Mouse (Mus musculus): ENCODE measurements around the gene Fmnl3. TPM values are rescaled to one million over a fixed set of nuclear protein-coding genes. Genes with fewer than 3 reads are reported as not detected.

Fmnl3 gene
- polyA plus RNA-seq, 1 experiment: 8.2 TPM

GRCm38 (mm10) chr15:99358952-99359351 lies 11.3 kb downstream of the Fmnl3 start:
- Histone ChIP-seq H3K4me3 (ENCODE audit: low read depth, low read length) (no peak overlapping the region), H3K27me3 (ENCODE audit: control insufficient read depth, insufficient read depth, low read length) (no peaks in the 10 kb centered on the region), H3K27ac (ENCODE audit: insufficient read depth, low read depth, low read length) (no peak overlapping the region), H3K36me3 (ENCODE audit: control insufficient read depth, insufficient read depth, low read length) (no peaks in the 10 kb centered on the region), H3K4me1 (ENCODE audit: control insufficient read depth, insufficient read depth, insufficient read length, low read length) (no peaks in the 10 kb centered on the region)
- TF ChIP-seq POLR2A (IDR thresholded peaks at IDR 0.05; ENCODE audit: low read depth, low read length): no peak
- TF ChIP-seq CTCF (IDR thresholded peaks at IDR 0.05; ENCODE audit: extremely low read depth, insufficient read length, insufficient replicate concordance, low read depth, low read length): no peak
- WGBS: 50% methylated on average over 9 of the region's 9 CpGs

- no peaks in the 10 kb centered on the region for H3K27me3 ChIP-seq (ENCODE audit: control insufficient read depth, insufficient read depth, low read length)
- H3K36me3 ChIP-seq (ENCODE audit: control insufficient read depth, insufficient read depth, low read length): no peaks in the 10 kb centered on the region
- H3K27ac ChIP-seq (ENCODE audit: insufficient read depth, low read depth, low read length): no peak overlapping the region
- H3K4me3 ChIP-seq (ENCODE audit: low read depth, low read length): no peak overlapping the region
- no peaks in the 10 kb centered on the region for H3K4me1 ChIP-seq (ENCODE audit: control insufficient read depth, insufficient read depth, insufficient read length, low read length)
- WGBS: 59% methylated on average over 6 of the region's 6 CpGs
- TF ChIP-seq CTCF (IDR thresholded peaks at IDR 0.05; ENCODE audit: extremely low read depth, insufficient read length, insufficient replicate concordance, low read depth, low read length) (no peak), POLR2A (IDR thresholded peaks at IDR 0.05; ENCODE audit: low read depth, low read length) (no peak)
These were observed 13.8 kb downstream of the Fmnl3 start for GRCm38 (mm10) chr15:99356462-99356861.

GRCm38 (mm10) chr15:99355660-99356059 lies 14.6 kb downstream of the Fmnl3 start:
- Histone ChIP-seq H3K4me1 (ENCODE audit: control insufficient read depth, insufficient read depth, insufficient read length, low read length) (no peaks in the 10 kb centered on the region), H3K27me3 (ENCODE audit: control insufficient read depth, insufficient read depth, low read length) (no peaks in the 10 kb centered on the region), H3K36me3 (ENCODE audit: control insufficient read depth, insufficient read depth, low read length) (no peaks in the 10 kb centered on the region), H3K27ac (ENCODE audit: insufficient read depth, low read depth, low read length) (no peak overlapping the region), H3K4me3 (ENCODE audit: low read depth, low read length) (no peak overlapping the region)
- 78% methylated on average over 6 of the region's 6 CpGs for WGBS
- TF ChIP-seq POLR2A (IDR thresholded peaks at IDR 0.05; ENCODE audit: low read depth, low read length): no peak

GRCm38 (mm10) chr15:99352306-99352705 lies 18.0 kb downstream of the Fmnl3 start:
- H3K27ac ChIP-seq (ENCODE audit: insufficient read depth, low read depth, low read length): no peak overlapping the region
- H3K27me3 ChIP-seq (ENCODE audit: control insufficient read depth, insufficient read depth, low read length): no peaks in the 10 kb centered on the region
- H3K4me1 ChIP-seq (ENCODE audit: control insufficient read depth, insufficient read depth, insufficient read length, low read length): no peaks in the 10 kb centered on the region
- no peak for TF ChIP-seq POLR2A (IDR thresholded peaks at IDR 0.05; ENCODE audit: low read depth, low read length)
- 71% methylated on average over 5 of the region's 5 CpGs for WGBS
- H3K36me3 ChIP-seq (ENCODE audit: control insufficient read depth, insufficient read depth, low read length): no peaks in the 10 kb centered on the region
- no peak overlapping the region for H3K4me3 ChIP-seq (ENCODE audit: low read depth, low read length)

GRCm38 (mm10) chr15:99351610-99352009 lies 18.7 kb downstream of the Fmnl3 start:
- no peaks in the 10 kb centered on the region for H3K27me3 ChIP-seq (ENCODE audit: control insufficient read depth, insufficient read depth, low read length)
- no peak for TF ChIP-seq CTCF (IDR thresholded peaks at IDR 0.05; ENCODE audit: extremely low read depth, insufficient read length, insufficient replicate concordance, low read depth, low read length)
- TF ChIP-seq POLR2A (IDR thresholded peaks at IDR 0.05; ENCODE audit: low read depth, low read length): no peak
- H3K27ac ChIP-seq (ENCODE audit: insufficient read depth, low read depth, low read length): no peak overlapping the region
- no peak overlapping the region for H3K4me3 ChIP-seq (ENCODE audit: low read depth, low read length)
- WGBS: 79% methylated on average over 6 of the region's 6 CpGs
- no peaks in the 10 kb centered on the region for H3K36me3 ChIP-seq (ENCODE audit: control insufficient read depth, insufficient read depth, low read length)
- H3K4me1 ChIP-seq (ENCODE audit: control insufficient read depth, insufficient read depth, insufficient read length, low read length): no peaks in the 10 kb centered on the region

- Histone ChIP-seq H3K36me3 (ENCODE audit: control insufficient read depth, insufficient read depth, low read length) (no peaks in the 10 kb centered on the region), H3K27ac (ENCODE audit: insufficient read depth, low read depth, low read length) (no peak overlapping the region)
- 73% methylated on average over 4 of the region's 4 CpGs for WGBS
These were observed 25.3 kb downstream of the Fmnl3 start for GRCm38 (mm10) chr15:99344961-99345360.

GRCm38 (mm10) chr15:99344148-99344870 lies 26.0 kb downstream of the Fmnl3 start:
- no peaks in the 10 kb centered on the region for H3K36me3 ChIP-seq (ENCODE audit: control insufficient read depth, insufficient read depth, low read length)
- H3K4me1 ChIP-seq (ENCODE audit: control insufficient read depth, insufficient read depth, insufficient read length, low read length): peaks cover 15% of the 10 kb centered on the region
- H3K27ac ChIP-seq (ENCODE audit: insufficient read depth, low read depth, low read length): peak overlapping the region; percentile 9; the same call in 1 of the 2 replicates
- no peaks in the 10 kb centered on the region for H3K27me3 ChIP-seq (ENCODE audit: control insufficient read depth, insufficient read depth, low read length)
- no peak overlapping the region for H3K4me3 ChIP-seq (ENCODE audit: low read depth, low read length)
- TF ChIP-seq POLR2A (IDR thresholded peaks at IDR 0.05; ENCODE audit: low read depth, low read length) (no peak), CTCF (IDR thresholded peaks at IDR 0.05; ENCODE audit: extremely low read depth, insufficient read length, insufficient replicate concordance, low read depth, low read length) (no peak)
- 67% methylated on average over 8 of the region's 8 CpGs for WGBS

More at GRCm38 (mm10) chr15:99344961-99345360, 25.3 kb downstream of the Fmnl3 start:
- Histone ChIP-seq H3K27me3 (ENCODE audit: control insufficient read depth, insufficient read depth, low read length) (no peaks in the 10 kb centered on the region), H3K4me1 (ENCODE audit: control insufficient read depth, insufficient read depth, insufficient read length, low read length) (peaks cover 15% of the 10 kb centered on the region), H3K4me3 (ENCODE audit: low read depth, low read length) (no peak overlapping the region)
- TF ChIP-seq POLR2A (IDR thresholded peaks at IDR 0.05; ENCODE audit: low read depth, low read length) (no peak), CTCF (IDR thresholded peaks at IDR 0.05; ENCODE audit: extremely low read depth, insufficient read length, insufficient replicate concordance, low read depth, low read length) (no peak)
